Mouse (Mus musculus): ENCODE results near the gene Smok3b.

Gene Smok3b

DNA sequence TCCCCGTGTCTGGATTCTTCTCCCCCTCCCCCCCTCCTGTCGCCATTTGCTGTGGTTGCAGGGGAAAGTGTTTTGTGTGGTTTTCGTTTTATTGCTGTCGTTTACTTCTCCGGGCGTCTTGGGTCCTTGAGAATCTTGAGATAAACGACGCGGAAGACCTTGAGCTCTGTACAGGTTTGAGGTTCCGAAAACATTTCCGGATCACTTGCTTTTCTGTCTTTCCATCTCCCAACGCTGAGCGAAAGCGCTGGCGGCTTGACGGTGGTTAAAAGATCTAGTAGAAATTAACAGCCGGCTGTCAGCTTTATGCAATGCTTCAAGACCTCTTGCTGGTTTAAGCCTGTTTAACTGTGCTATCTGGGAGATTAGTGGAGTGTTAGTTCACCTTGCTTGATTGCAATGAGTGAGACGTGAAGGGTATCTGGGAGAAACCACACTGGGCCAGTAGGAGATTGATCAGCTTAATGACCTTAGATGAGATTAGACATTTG is 64.2 kb downstream of the Smok3b start:
- DNase-seq (ENCODE audit: low spot score in 2 of 2): no peak

- no peak for DNase-seq (ENCODE audit: low spot score in 2 of 2)
Observed at GRCm38 (mm10) chr5:138086842-138087241, 65.6 kb downstream of the Smok3b start.

GRCm38 (mm10) chr5:138088366-138088765 is 67.1 kb downstream of the Smok3b start:
- no peak for DNase-seq (ENCODE audit: low spot score in 2 of 2)

GRCm38 (mm10) chr5:138089108-138089551 is 67.9 kb downstream of the Smok3b start:
- no peak for DNase-seq (ENCODE audit: low spot score in 2 of 2)

DNA sequence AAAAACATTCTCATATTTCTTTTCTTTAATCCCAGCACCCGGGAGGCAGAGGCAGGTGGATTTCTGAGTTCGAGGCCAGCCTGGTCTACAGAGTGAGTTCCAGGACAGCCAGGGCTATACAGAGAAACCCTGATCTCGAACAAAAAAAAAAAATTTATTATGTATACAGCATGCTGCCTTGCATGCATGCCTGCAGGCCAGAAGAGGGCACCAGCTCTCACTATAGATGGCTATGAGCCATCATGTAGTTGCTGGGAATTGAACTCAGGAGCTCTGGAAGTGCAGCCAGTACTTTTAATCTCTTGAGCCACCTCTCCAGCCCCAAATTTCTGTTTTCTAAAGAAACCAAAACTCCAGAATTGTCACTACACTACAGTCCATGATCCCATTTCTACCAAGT is 69.0 kb downstream of the Smok3b start:
- DNase-seq (ENCODE audit: low spot score in 2 of 2): no peak

GRCm38 (mm10) chr5:138090737-138091136 is 69.5 kb downstream of the Smok3b start:
- DNase-seq (ENCODE audit: low spot score in 2 of 2): no peak

DNA sequence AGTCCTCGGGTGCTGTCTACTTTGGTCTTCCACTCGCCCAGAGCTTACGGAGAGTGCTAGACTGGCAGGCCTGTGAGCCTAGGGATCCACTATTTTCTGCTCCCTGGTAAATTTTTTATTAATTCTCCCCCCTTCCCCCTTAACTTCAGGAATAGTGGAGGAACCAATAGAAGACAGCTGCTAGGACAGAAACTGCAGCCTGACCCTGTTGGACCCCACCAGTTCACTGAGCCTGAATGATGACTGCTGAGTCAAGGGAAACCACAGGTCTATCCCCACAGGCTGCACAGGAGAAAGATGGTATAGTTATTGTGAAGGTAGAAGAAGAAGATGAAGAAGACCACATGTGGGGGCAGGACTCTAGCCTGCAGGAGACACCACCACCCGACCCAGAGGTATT is 71.5 kb downstream of the Smok3b start:
- DNase-seq (ENCODE audit: low spot score in 2 of 2): no peak

- no peak for DNase-seq (ENCODE audit: low spot score in 2 of 2)
Observed at GRCm38 (mm10) chr5:138094474-138094873, 73.2 kb downstream of the Smok3b start.

Data from frontal cortex, postnatal 14 days (tissue).